Mouse (Mus musculus) kidney, postnatal 0 days (tissue): ENCODE data around the gene Clec1b. TPM values are rescaled to one million over a fixed set of nuclear protein-coding genes. Genes with fewer than 3 reads are reported as not detected.

Experiments
- ATAC-seq: fragments of 200-750 bp; cut with Nextera tagmentation; replicated peaks from 2 replicates; pipeline ENCODE4 v1.8.0; 2017; ENCODE audit warnings: low read depth, moderate number of reproducible peaks, moderate TSS enrichment, moderate library complexity; ENCODE audit not compliant: low FRiP score
- DNase-seq: peaks from one replicate; pipeline ENCODE4 v3.0.0-alpha.2; 2016; ENCODE audit warnings: low spot score
- H3K27ac ChIP-seq: fragments of 300-500 bp; sonication (generic); 2 replicates; pipeline ENCODE4 v1.5.1; 2014; ENCODE audit warnings: mild to moderate bottlenecking
- H3K27me3 ChIP-seq: fragments of 300-500 bp; sonication (generic); 2 replicates; pipeline ENCODE4 v1.6.1; 2014; ENCODE audit warnings: low read length, mixed read lengths; ENCODE audit not compliant: insufficient read depth
- H3K36me3 ChIP-seq: fragments of 300-500 bp; sonication (generic); 2 replicates; pipeline ENCODE4 v1.6.1; 2014; ENCODE audit warnings: low read length, mixed read lengths; ENCODE audit not compliant: insufficient read depth
- H3K4me1 ChIP-seq: fragments of 300-500 bp; sonication (generic); replicated peaks from 2 replicates; pipeline ENCODE4 v1.6.1; 2014; ENCODE audit warnings: antibody characterized with exemption, low read length, mixed read lengths; ENCODE audit not compliant: insufficient read depth
- H3K4me2 ChIP-seq: fragments of 300-500 bp; sonication (generic); 2 replicates; pipeline ENCODE4 v1.6.1; 2014; ENCODE audit warnings: mild to moderate bottlenecking, low read length, moderate library complexity, mixed read lengths
- H3K4me3 ChIP-seq: fragments of 300-500 bp; sonication (generic); replicated peaks from 2 replicates; pipeline ENCODE4 v1.5.1; 2014; ENCODE audit warnings: low read depth, low read length
- H3K9ac ChIP-seq: fragments of 300-500 bp; sonication (generic); 2 replicates; pipeline ENCODE4 v1.6.1; 2014; ENCODE audit warnings: low read depth, low read length
- H3K9me3 ChIP-seq: fragments of 300-500 bp; sonication (generic); replicated peaks from 2 replicates; pipeline ENCODE4 v1.6.1; 2016; ENCODE audit warnings: low read length, inconsistent platforms, mixed read lengths
- CTCF ChIP-seq: IDR thresholded peaks from 2 replicates; pipeline ENCODE4 v1.5.1; 2016; ENCODE audit warnings: antibody characterized with exemption, low read depth, mild to moderate bottlenecking, moderate library complexity
- WGBS: fragments of 180-500 bp; shearing (Covaris S2); extraction: QIAGEN DNeasy Blood & Tissue Kit; methylation state at CpG from one replicate; pipeline ENCODE4 v1.1.7; 2014; 5-methylcytosine and 5-hydroxymethylcytosine counted together
- polyA plus RNA-seq: library from polyadenylated mRNA; unstranded; fragments of >200 nt; fragmentation: Nextera tagmentation; extraction: Ambion mirVana; gene quantifications from 2 replicates; pipeline ENCODE4 v1.2.1, GENCODE M21; 2015

Clec1b gene
- 1.5 and 1.7 TPM in 2 replicates for polyA plus RNA-seq

- 66% methylated on average over 8 of the region's 8 CpGs for WGBS
- peak within 1 kb of the TSS; percentile 15; the same call in 1 of the 2 replicates for H3K27ac ChIP-seq
- no peaks in the 10 kb centered on the region for H3K36me3 ChIP-seq
- no peak within 1 kb of the TSS for H3K4me3 ChIP-seq
- no peaks in the 10 kb centered on the region; the same call in 1 of the 2 replicates for H3K4me1 ChIP-seq
- ATAC-seq, result no peak
- no peak for DNase-seq
- H3K9me3 ChIP-seq, result no peaks in the 10 kb centered on the region
- no peak for TF ChIP-seq CTCF
- no peaks in the 10 kb centered on the region for H3K27me3 ChIP-seq
- no peak within 1 kb of the TSS for H3K4me2 ChIP-seq
- H3K9ac ChIP-seq, result no peak within 1 kb of the TSS
These were observed at the start of gene Clec1b for GRCm38 (mm10) chr6:129396997-129397396. Gene Clec1b, plus strand, starts transcription at chr6:129397297.

- DNase-seq, result no peak
- TF ChIP-seq CTCF, result no peak
- 62% methylated on average over 4 of the region's 4 CpGs for WGBS
These were observed 47.4 kb upstream of the Clec1b start for GRCm38 (mm10) chr6:129349524-129350352.

GRCm38 (mm10) chr6:129351091-129351490 lies 46.0 kb upstream of the Clec1b start:
- no peak for TF ChIP-seq CTCF
- Histone ChIP-seq H3K9me3 (no peaks in the 10 kb centered on the region), H3K9ac (no peak overlapping the region), H3K4me3 (no peak overlapping the region), H3K36me3 (no peaks in the 10 kb centered on the region), H3K4me1 (no peaks in the 10 kb centered on the region), H3K27ac (no peak overlapping the region), H3K4me2 (no peak overlapping the region), H3K27me3 (no peaks in the 10 kb centered on the region)
- WGBS, result 97% methylated on average over 3 of the region's 3 CpGs
- ATAC-seq (no peak), DNase-seq (no peak)

More at GRCm38 (mm10) chr6:129349524-129350352, 47.4 kb upstream of the Clec1b start:
- Histone ChIP-seq H3K4me2 (no peak overlapping the region), H3K27me3 (no peaks in the 10 kb centered on the region), H3K4me1 (no peaks in the 10 kb centered on the region), H3K9ac (no peak overlapping the region), H3K9me3 (no peaks in the 10 kb centered on the region), H3K36me3 (no peaks in the 10 kb centered on the region), H3K4me3 (no peak overlapping the region), H3K27ac (peak overlapping the region; percentile 36; the same call in 1 of the 2 replicates)
- no peak for ATAC-seq

DNA sequence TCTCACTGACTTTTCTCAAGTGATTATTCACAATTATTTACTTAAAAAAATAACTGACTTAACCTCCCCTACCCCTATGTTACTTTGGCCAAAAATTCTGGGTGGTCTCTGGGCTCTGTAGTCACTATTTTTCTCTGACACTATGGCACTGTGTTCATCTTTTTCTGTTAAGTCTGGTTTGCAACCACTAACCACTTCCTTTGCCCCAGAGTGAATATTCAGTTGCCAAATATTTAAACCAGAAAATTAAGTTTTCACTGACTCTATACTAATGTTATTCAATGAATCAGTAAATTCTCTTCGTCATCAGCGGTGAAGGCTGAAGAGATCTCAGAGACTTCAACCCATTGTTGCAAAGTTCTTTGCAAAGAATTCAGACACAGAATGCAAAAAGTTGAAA lies 41.3 kb upstream of the Clec1b start:
- Histone ChIP-seq H3K4me1 (no peaks in the 10 kb centered on the region), H3K27ac (no peak overlapping the region), H3K27me3 (no peaks in the 10 kb centered on the region), H3K4me2 (no peak overlapping the region), H3K36me3 (no peaks in the 10 kb centered on the region), H3K4me3 (no peak overlapping the region), H3K9ac (no peak overlapping the region), H3K9me3 (no peaks in the 10 kb centered on the region)
- no peak for DNase-seq
- TF ChIP-seq CTCF, result no peak
- ATAC-seq, result no peak
- 97% methylated on average over 2 of the region's 2 CpGs for WGBS

- Histone ChIP-seq H3K36me3 (no peaks in the 10 kb centered on the region), H3K4me1 (no peaks in the 10 kb centered on the region), H3K9me3 (no peaks in the 10 kb centered on the region), H3K9ac (no peak overlapping the region), H3K27ac (no peak overlapping the region), H3K27me3 (no peaks in the 10 kb centered on the region), H3K4me3 (no peak overlapping the region), H3K4me2 (no peak overlapping the region)
- ATAC-seq (no peak), DNase-seq (no peak)
- TF ChIP-seq CTCF, result no peak
These were observed 40.7 kb upstream of the Clec1b start for GRCm38 (mm10) chr6:129356430-129356829.

GRCm38 (mm10) chr6:129359515-129359914 lies 37.6 kb upstream of the Clec1b start:
- Histone ChIP-seq H3K4me3 (no peak overlapping the region), H3K4me2 (no peak overlapping the region), H3K27me3 (no peaks in the 10 kb centered on the region), H3K36me3 (no peaks in the 10 kb centered on the region), H3K9me3 (no peaks in the 10 kb centered on the region), H3K9ac (no peak overlapping the region), H3K4me1 (no peaks in the 10 kb centered on the region), H3K27ac (no peak overlapping the region)
- whole genome bisulfite sequencing, result 89% methylated on average over 2 of the region's 2 CpGs
- ATAC-seq (no peak), DNase-seq (no peak)
- no peak for TF ChIP-seq CTCF
